Mouse (Mus musculus) spleen, adult 2 months (tissue): ENCODE results near the gene Slc29a4. TPM values are rescaled to one million over a fixed set of nuclear protein-coding genes. Genes with fewer than 3 reads are reported as not detected.

Source experiments
- DNase-seq, 2 experiments: peaks; one replicate each; pipeline versions ENCODE4 v3.0.0 to v3.0.0-alpha.2; 2012 to 2021; ENCODE audit warnings: low spot score in 2 of 2, low read depth in 1 of 2
- H3K27ac ChIP-seq: fragments of 200-500 bp; 2 replicates; pipeline ENCODE4 v1.5.1; 2012; ENCODE audit warnings: low read length, inconsistent platforms; ENCODE audit not compliant: insufficient read depth
- H3K27me3 ChIP-seq: fragments of 200-500 bp; 2 replicates; pipeline ENCODE4 v1.6.1; 2012; ENCODE audit warnings: mild to moderate bottlenecking, moderate library complexity, low read length, inconsistent platforms; ENCODE audit not compliant: control insufficient read depth, insufficient read depth
- H3K36me3 ChIP-seq: fragments of 200-500 bp; 2 replicates; pipeline ENCODE4 v1.6.1; 2012; ENCODE audit warnings: mild to moderate bottlenecking, low read length, inconsistent platforms; ENCODE audit not compliant: control insufficient read depth, insufficient read depth
- H3K4me1 ChIP-seq: fragments of 200-500 bp; 2 replicates; pipeline ENCODE4 v1.6.1; 2011; ENCODE audit warnings: inconsistent platforms; ENCODE audit not compliant: control insufficient read depth, insufficient read depth, insufficient read length
- H3K4me3 ChIP-seq: fragments of 200-500 bp; 2 replicates; pipeline ENCODE4 v1.5.1; 2011; ENCODE audit warnings: mild to moderate bottlenecking, inconsistent platforms; ENCODE audit not compliant: insufficient read depth, insufficient read length; ENCODE audit errors: extremely low read depth
- CTCF ChIP-seq: fragments of 200-500 bp; IDR thresholded peaks from 2 replicates; pipeline ENCODE4 v1.5.1; 2011; ENCODE audit warnings: mild to moderate bottlenecking, inconsistent platforms; ENCODE audit not compliant: insufficient read depth, insufficient read length, insufficient replicate concordance; ENCODE audit errors: extremely low read depth
- POLR2A ChIP-seq: fragments of 200-500 bp; IDR thresholded peaks from 2 replicates; pipeline ENCODE4 v1.6.1; 2011; ENCODE audit warnings: low read depth, low read length, inconsistent platforms
- WGBS: fragments of 180-500 bp; shearing (Covaris S2); methylation state at CpG from one replicate; pipeline ENCODE4 v1.1.7; 2018; 5-methylcytosine and 5-hydroxymethylcytosine counted together
- polyA plus RNA-seq: library from polyadenylated mRNA; depleted of rRNA; stranded (reverse); fragments of >200 nt; gene quantifications from 2 replicates; pipeline ENCODE4 v1.2.3, GENCODE M21; 2012

Slc29a4 gene
- polyA plus RNA-seq, 1 experiment, result 9.7 TPM

DNA sequence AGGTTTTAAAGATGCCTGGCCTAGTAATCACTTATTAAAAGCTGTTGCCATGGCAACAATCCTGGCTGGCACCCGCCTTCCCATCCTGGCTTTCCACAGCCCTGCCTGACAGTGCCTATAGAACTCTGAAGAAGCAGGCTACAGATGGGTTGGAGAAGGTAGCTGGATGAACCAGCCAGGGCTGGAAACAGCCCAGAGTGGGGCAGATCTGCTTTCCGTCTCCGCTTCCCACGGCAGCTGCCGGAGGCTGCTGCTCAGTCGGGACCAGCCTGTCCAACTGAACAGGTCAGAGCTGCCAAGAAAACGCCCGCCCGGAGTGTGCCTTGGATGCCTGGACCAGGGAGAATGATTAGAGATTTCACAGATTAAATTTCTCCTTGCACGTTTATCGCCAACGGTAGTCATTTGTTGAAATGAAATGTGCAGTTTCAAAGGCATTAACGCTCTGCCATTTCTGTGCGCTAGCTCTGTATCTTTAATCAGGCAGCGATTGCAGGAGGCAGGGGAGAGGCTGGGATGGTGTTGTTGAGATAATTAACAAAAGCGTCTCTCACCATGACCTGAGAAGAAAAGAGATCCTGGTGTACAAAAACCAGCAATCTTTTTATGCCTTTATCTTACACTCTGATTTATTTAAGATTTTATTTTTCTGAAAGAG lies 69.1 kb downstream of the Slc29a4 start:
- H3K27me3 ChIP-seq, result no peaks in the 10 kb centered on the region
- H3K27ac ChIP-seq, result no peak overlapping the region
- H3K4me1 ChIP-seq, result no peaks in the 10 kb centered on the region
- no peak overlapping the region for H3K4me3 ChIP-seq
- no peak for DNase-seq
- whole genome bisulfite sequencing, result 93% methylated on average over 16 of the region's 16 CpGs
- TF ChIP-seq CTCF, result no peak
- TF ChIP-seq POLR2A, result no peak
- peaks cover 50% of the 10 kb centered on the region for H3K36me3 ChIP-seq

GRCm38 (mm10) chr5:142762082-142762807 lies 69.9 kb downstream of the Slc29a4 start:
- TF ChIP-seq CTCF (no peak), POLR2A (no peak)
- peaks cover 50% of the 10 kb centered on the region for H3K36me3 ChIP-seq
- no peaks in the 10 kb centered on the region for H3K4me1 ChIP-seq
- H3K4me3 ChIP-seq, result no peak overlapping the region
- no peak overlapping the region for H3K27ac ChIP-seq
- WGBS, result 95% methylated on average over 21 of the region's 21 CpGs
- no peaks in the 10 kb centered on the region for H3K27me3 ChIP-seq
- no peak for DNase-seq

GRCm38 (mm10) chr5:142764306-142764705 lies 72.0 kb downstream of the Slc29a4 start:
- Histone ChIP-seq H3K27ac (no peak overlapping the region), H3K27me3 (no peaks in the 10 kb centered on the region), H3K4me3 (no peak overlapping the region), H3K36me3 (peaks cover 45% of the 10 kb centered on the region), H3K4me1 (no peaks in the 10 kb centered on the region)
- 81% methylated on average over 11 of the region's 11 CpGs for WGBS
- DNase-seq, result no peak
- TF ChIP-seq CTCF, result no peak
- no peak for TF ChIP-seq POLR2A

- Histone ChIP-seq H3K4me1 (no peaks in the 10 kb centered on the region), H3K4me3 (no peak overlapping the region), H3K27ac (no peak overlapping the region), H3K27me3 (no peaks in the 10 kb centered on the region), H3K36me3 (peaks cover 43% of the 10 kb centered on the region)
- no peak for DNase-seq
- TF ChIP-seq POLR2A (no peak), CTCF (no peak)
- 94% methylated on average over 15 of the region's 15 CpGs for WGBS
These were observed 72.6 kb downstream of the Slc29a4 start for GRCm38 (mm10) chr5:142764889-142765288.

GRCm38 (mm10) chr5:142766708-142767107 lies 74.4 kb downstream of the Slc29a4 start:
- H3K4me1 ChIP-seq, result no peaks in the 10 kb centered on the region
- TF ChIP-seq CTCF (no peak), POLR2A (no peak)
- no peak overlapping the region for H3K27ac ChIP-seq
- no peak for DNase-seq
- no peaks in the 10 kb centered on the region for H3K27me3 ChIP-seq
- H3K4me3 ChIP-seq, result no peak overlapping the region
- H3K36me3 ChIP-seq, result peaks cover 50% of the 10 kb centered on the region
- 95% methylated on average over 3 of the region's 3 CpGs for WGBS

DNA sequence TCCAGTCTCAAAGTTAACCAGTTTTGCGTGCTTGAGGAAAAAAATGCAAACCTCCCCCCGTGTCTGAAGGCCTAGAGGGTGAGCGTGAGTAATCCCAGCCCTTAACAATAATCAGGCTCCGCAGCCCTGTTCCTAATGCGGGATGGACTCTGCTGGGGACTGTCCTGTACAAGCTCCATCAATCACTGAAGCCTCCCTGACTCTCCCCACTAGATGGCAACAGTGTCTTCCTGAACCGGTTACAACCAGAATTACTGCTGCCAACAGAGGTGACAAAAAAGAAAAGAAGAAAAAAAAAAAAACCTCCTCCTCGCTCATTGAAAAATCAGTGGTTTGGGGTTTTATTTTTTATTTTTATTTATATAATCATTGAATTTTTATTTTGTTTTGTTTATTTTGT lies 75.6 kb downstream of the Slc29a4 start:
- DNase-seq, result peak; percentile 40 to 58
- H3K36me3 ChIP-seq, result peaks cover 53% of the 10 kb centered on the region
- TF ChIP-seq POLR2A, result no peak
- TF ChIP-seq CTCF, result peak; percentile 51; the same call in 1 of the 2 replicates

More for the DNA sequence above, 75.6 kb downstream of the Slc29a4 start:
- Histone ChIP-seq H3K4me1 (no peaks in the 10 kb centered on the region), H3K27me3 (no peaks in the 10 kb centered on the region), H3K4me3 (no peak overlapping the region), H3K27ac (no peak overlapping the region)
- WGBS, result 49% methylated on average over 7 of the region's 7 CpGs
